Mouse (Mus musculus): Measurements from ENCODE around the gene Oaz3.

The Oaz3 gene

DNA sequence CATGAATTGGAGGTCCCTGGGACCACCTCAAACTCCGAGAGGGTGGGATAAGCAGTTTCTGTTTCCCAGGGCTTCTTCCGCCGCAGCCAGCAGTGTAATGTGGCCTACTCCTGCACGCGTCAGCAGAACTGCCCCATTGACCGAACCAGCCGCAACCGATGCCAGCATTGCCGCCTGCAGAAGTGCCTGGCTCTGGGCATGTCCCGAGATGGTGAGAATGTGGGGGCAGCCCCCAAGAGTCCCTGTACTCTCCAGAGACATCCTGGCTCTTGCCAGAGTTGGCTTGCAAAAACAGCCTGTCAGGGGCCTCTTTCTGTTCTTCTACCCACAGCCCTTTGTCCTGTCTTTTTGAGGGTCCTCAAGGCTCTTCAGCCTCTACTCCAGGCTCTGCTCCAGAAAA lies 56.3 kb downstream of the Oaz3 start:
- DNase-seq (ENCODE audit: low read depth, low spot score) = no peak

DNA sequence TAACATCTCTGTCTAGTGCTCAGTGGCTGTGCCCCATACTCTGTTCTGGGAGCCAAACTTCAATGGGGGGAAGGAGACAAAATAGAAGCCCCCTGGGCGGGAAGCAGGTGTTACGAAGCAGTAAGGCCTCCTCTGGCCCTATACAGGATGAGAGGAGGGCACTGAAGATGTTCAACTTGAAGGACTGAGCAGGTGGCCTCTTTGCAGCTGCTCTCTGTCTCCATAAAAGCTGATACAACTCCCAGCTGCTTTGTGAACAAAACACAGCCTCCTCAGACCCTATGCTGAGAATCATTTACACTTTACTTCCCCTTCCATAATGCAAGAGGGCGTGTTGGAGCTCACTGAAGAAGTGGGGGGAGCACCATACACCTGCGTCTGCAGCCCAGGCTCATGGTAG lies 57.0 kb downstream of the Oaz3 start:
- DNase-seq (ENCODE audit: low read depth, low spot score) = no peak

DNA sequence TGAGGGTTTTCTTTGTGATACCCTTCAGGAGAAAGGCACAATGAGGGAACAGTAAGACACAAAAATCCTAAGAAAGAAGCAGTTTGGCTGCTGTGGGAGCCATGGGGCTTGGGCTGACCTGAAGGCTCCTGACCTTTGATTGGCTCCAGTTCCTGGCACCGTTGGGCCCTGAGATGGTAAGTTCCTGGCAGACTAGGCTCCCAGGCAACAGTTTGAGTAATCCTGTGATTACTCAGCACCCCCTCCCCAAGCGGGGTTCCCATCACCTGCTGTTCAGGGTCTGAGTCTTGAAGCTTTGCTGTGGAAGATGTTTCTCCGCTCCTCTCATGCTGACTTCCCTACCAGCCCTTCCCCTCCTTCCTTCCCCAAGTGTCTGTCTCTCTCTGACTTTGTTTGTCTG lies 60.2 kb downstream of the Oaz3 start:
- DNase-seq (ENCODE audit: low read depth, low spot score) = no peak

All from forelimb bud, embryonic 11.5 days (tissue).